Mouse (Mus musculus) layer of hippocampus, postnatal 14 days (tissue): Measurements from ENCODE around the gene Lrrk1. TPM values are rescaled to one million over a fixed set of nuclear protein-coding genes. Genes with fewer than 3 reads are reported as not detected.
A peak's percentile ranks its signal among the peaks of the same experiment; 100 is the strongest.
"Not testable (repeated sequence)": the region's sequence is repeated elsewhere in the genome, so short reads cannot be mapped to it uniquely, and the experiment has no call there.

ENCODE experiments used
- DNase-seq, 2 experiments: peaks; one replicate each; pipeline ENCODE4 v3.0.0; 2021 to 2022; ENCODE audit warnings: low spot score in 2 of 2, mixed read lengths in 1 of 2
- microRNA-seq, 2 experiments: library from miRNA; unstranded; fragments of <30 nt; microRNA quantifications; one replicate each; pipeline ENCODE4 v1.2.0; 2021
- total RNA-seq, 2 experiments: library from RNA; stranded (reverse); gene quantifications; 2 replicates each; pipeline ENCODE4 v1.2.3; 2021

Lrrk1 gene
- total RNA-seq, 2 experiments from 2014 or later = 2.5 to 3.6 TPM

DNA sequence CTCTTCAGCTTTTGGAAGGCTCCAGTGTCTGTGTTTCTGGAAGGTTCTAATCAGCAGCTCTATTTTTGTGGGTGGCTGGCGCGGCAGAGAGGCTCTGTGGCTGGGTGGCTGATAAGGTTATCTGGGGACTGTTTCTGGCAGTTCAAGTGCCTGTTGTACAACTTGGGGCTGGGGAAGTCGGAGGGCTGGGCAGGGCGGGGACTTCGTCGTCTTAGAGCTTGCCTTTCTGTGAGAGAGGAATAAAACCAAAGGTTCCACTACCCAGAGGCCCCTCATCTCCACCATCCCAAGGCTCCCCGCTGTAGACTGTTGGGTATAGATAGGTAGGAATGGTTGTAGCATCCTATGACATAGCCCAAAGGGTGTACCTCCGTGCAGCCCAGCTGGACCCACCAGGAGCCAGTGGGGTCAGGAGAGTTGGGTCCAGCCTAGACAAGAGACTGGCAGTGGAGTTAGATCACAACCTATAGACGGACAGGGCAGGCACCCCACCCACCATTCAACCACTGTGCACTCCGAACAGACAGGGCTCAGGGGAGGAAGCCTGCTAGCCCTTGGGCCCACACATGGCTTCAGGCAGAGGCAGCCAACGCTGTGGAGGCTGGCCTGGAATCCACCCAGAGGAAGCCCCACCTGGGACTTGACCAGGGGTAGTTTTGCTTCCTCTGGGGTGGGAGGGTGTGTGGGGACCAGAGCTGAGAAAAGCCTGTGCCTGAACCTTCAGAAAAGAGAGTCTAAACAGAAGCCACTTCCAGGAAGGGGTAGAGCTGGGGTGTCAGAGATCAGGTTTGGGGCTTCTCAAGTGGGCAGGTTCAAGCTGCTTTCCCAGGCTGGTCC is 191.3 kb downstream of the Lrrk1 start:
- peak in 1 of 2 experiments; percentile 41 for DNase-seq

GRCm38 (mm10) chr7:66195881-66196280 is 192.3 kb downstream of the Lrrk1 start:
- DNase-seq = no peak

- DNase-seq = no peak
These were observed 193.6 kb downstream of the Lrrk1 start for GRCm38 (mm10) chr7:66194511-66194910.

- not testable (repeated sequence) for DNase-seq
These were observed 197.8 kb downstream of the Lrrk1 start for GRCm38 (mm10) chr7:66190385-66190784.

GRCm38 (mm10) chr7:66187581-66188231 is 200.4 kb downstream of the Lrrk1 start:
- DNase-seq = no peak

- DNase-seq = peak in 1 of 2 experiments; percentile 55
These were observed 202.8 kb downstream of the Lrrk1 start for GRCm38 (mm10) chr7:66185370-66185769.

DNA sequence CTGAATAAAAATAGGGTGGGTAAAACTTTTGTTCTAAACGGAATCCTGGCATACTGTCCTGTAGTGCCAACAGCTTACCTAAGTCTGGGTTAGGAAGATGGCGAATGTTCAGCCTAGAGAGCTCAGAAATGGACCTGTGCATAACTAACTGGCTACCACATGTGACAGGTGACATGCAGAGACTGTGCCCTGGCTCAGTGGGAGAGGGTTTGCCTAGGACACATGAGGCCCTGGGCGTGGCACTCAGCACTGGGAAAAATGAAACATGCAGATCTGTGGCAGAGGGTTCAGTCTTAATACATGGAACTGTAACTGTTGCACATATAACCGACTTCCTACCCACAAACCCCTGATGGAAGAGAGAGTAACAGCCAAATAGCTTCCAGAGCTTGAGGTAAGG is 204.1 kb downstream of the Lrrk1 start:
- no peak for DNase-seq

DNA sequence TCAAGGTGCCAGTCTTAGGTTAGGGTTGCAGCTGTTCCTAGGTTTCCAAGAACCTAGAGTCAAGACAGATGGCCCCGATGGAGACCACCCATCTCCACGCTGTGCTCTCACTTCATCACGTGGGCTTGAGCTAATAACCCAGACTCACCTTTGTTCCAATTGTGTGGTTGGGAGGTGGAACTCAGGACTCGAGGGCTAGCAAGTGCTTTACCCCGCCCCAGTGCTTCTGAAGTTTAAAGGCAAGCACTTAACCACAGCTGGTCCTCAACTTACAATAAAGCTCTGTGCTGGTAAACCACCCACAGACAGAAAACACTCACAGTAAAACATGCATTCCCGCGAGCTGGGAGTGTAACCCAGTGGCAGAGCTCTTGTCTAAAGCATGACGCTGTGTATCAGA is 204.7 kb downstream of the Lrrk1 start:
- no peak for DNase-seq

DNA sequence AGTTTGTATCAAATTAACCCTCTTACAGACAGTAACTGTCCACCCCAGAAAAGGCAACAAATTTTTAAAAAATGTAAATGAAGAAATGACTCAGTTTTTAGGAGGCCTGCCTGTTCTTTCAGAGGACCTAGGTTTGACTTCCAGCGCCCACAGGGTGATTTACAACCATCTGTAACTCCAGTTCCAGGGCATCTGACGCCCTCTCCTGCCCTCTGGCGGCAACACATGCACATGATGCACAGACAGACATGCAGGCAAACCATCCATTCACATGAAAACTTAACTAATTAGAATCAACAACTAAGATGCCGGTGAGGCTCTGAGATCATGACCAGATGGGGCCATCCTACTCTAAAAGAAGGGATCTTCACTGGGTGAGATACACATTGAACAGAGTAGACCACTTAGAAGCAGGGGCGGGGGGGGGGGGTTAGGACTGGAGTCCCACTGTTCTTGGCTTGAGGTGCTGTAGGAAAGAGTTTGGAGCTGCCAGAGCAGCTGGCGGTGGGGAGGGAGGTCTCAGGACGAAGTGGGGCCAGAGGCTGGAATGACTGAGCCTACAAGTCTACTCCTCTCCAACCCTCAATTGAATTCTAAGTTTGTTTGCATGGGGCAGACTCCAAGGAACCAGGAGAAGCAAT is 206.0 kb downstream of the Lrrk1 start:
- no peak for DNase-seq

- DNase-seq = no peak
These were observed 207.3 kb downstream of the Lrrk1 start for GRCm38 (mm10) chr7:66180711-66181365.

- DNase-seq = no peak
These were observed 207.9 kb downstream of the Lrrk1 start for GRCm38 (mm10) chr7:66180260-66180659.

DNA sequence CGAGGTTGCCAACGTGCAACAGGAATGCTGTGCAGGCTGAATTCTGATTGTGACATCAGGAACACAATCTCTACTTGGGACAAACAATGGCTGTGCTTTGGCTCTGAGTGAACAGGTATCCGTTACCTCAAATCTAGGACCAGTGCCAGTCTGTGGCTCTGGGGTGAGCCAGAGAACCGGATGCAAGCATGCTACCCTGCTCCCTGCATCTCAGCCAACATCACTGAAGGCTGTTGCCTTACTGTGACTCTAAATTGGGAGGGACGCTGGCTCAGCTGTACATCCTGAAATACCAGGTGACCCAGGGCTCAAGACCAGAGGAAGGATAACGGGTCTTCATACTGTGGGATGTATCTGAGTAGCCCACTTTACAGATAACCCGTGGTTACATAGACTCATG is 208.4 kb downstream of the Lrrk1 start:
- DNase-seq = no peak

GRCm38 (mm10) chr7:66179120-66179581 is 209.0 kb downstream of the Lrrk1 start:
- DNase-seq = peak; percentile 38 to 67

GRCm38 (mm10) chr7:66178101-66178500 is 210.0 kb downstream of the Lrrk1 start:
- no peak for DNase-seq

DNA sequence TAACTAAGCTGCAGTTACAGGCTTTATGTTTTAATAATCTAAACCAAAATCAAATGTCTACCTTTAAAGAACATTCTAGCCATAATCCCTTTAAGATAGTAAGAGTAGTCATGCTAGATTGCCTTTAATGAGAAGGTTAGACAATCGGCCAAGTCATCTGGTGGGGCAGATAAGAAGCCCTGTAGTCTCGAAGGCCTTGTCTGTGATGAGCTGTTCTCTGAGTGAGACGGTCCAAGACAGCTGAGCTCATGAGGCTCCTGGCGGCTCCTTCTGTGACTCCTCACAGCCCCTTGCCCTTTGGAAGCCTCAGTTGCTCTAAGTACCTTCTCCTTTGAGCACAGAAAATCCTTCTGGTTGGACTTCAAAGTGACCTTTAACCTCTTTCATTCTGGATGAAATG is 211.2 kb downstream of the Lrrk1 start:
- no peak for DNase-seq

Small RNA genes lying within 50 kb of the gene (microRNA-seq; reads per million reads assigned to microRNA genes)
- 0 reads per million in 2 experiments for gene Mir7057

Other genes starting within 250 kb of the Lrrk1 start
- not detected for gene Gm10974, start 22.4 kb downstream of the Lrrk1 start, total RNA-seq
- 1 to 10 TPM; 1.6 TPM for gene Aldh1a3, start 39.2 kb upstream of the Lrrk1 start, total RNA-seq